Mouse (Mus musculus) cerebellum, adult 2 months (tissue): Measurements from ENCODE around the gene Nxf1. TPM values are rescaled to one million over a fixed set of nuclear protein-coding genes. Genes with fewer than 3 reads are reported as not detected.
A peak's percentile ranks its signal among the peaks of the same experiment; 100 is the strongest.

Experiments
- DNase-seq, 2 experiments: peaks; one replicate each; pipeline ENCODE4 v3.0.0; 2021
- H3K27ac ChIP-seq: fragments of 200-500 bp; 2 replicates; pipeline ENCODE4 v1.5.1; 2012; ENCODE audit warnings: low read length, control low read depth, inconsistent platforms; ENCODE audit not compliant: insufficient read depth
- H3K27me3 ChIP-seq: fragments of 200-500 bp; 2 replicates; pipeline ENCODE4 v1.6.1; 2012; ENCODE audit warnings: inconsistent platforms, mild to moderate bottlenecking, low read length, moderate library complexity; ENCODE audit not compliant: control insufficient read depth, insufficient read depth
- H3K4me1 ChIP-seq: fragments of 200-500 bp; 2 replicates; pipeline ENCODE4 v1.6.1; 2011; ENCODE audit warnings: low read length; ENCODE audit not compliant: control insufficient read depth, insufficient read depth
- H3K4me3 ChIP-seq: fragments of 200-500 bp; replicated peaks from 2 replicates; pipeline ENCODE3; 2011; ENCODE audit warnings: mild to moderate bottlenecking, low read depth, low read length, control low read depth; ENCODE audit not compliant: insufficient read depth
- CTCF ChIP-seq: fragments of 200-500 bp; IDR thresholded peaks from 2 replicates; pipeline ENCODE4 v1.5.1; 2011; ENCODE audit warnings: low read depth, mild to moderate bottlenecking, control low read depth, low read length, moderate library complexity, borderline replicate concordance; ENCODE audit not compliant: insufficient read depth
- POLR2A ChIP-seq: fragments of 200-500 bp; IDR thresholded peaks from 2 replicates; pipeline ENCODE4 v1.6.1; 2011; ENCODE audit warnings: low read length, control low read depth, borderline replicate concordance; ENCODE audit not compliant: insufficient read depth
- WGBS: fragments of 180-500 bp; shearing (Covaris S2); methylation state at CpG from one replicate; pipeline ENCODE4 v1.1.7; 2018; 5-methylcytosine and 5-hydroxymethylcytosine counted together
- polyA plus RNA-seq: library from polyadenylated mRNA; depleted of rRNA; stranded (reverse); fragments of >200 nt; gene quantifications from 2 replicates; pipeline ENCODE4 v1.2.3, GENCODE M21; 2012

Nxf1 gene
- polyA plus RNA-seq, 1 experiment, result 134 TPM

DNA sequence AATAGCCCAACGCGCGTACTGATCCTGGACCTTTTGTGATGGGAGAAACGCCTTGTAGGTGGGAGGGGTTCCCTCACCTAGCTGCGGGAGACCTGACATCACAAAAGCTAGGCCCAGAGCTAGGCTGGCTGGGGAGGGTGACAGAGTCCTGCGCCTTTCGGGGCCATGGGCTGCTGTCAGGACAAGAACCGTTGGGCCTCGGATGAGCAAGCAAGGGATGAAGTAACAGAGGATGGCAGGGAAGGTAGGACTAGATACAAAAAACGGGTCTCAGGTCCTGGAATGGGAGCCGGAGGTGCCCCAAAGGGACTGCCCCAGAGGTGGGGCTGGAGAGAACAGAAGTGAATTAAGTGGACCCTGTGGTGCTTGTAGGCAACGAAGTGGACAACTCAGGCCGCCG, 16.3 kb upstream of the Nxf1 start, which contains the start of gene 1700092M07Rik:
TSS of gene 1700092M07Rik (plus strand) at position 116 of the 400 bp plus-strand sequence.
- Histone ChIP-seq H3K4me1 (peaks cover 6% of the 10 kb centered on the region; the same call in 1 of the 2 replicates), H3K4me3 (peak within 1 kb of the TSS; percentile 62), H3K27me3 (no peaks in the 10 kb centered on the region), H3K27ac (peak within 1 kb of the TSS; percentile 77)
- peak in 1 of 2 experiments; percentile 33 for DNase-seq
- no peak for TF ChIP-seq POLR2A
- no peak for TF ChIP-seq CTCF
- 50% methylated on average over 14 of the region's 14 CpGs for WGBS

DNA sequence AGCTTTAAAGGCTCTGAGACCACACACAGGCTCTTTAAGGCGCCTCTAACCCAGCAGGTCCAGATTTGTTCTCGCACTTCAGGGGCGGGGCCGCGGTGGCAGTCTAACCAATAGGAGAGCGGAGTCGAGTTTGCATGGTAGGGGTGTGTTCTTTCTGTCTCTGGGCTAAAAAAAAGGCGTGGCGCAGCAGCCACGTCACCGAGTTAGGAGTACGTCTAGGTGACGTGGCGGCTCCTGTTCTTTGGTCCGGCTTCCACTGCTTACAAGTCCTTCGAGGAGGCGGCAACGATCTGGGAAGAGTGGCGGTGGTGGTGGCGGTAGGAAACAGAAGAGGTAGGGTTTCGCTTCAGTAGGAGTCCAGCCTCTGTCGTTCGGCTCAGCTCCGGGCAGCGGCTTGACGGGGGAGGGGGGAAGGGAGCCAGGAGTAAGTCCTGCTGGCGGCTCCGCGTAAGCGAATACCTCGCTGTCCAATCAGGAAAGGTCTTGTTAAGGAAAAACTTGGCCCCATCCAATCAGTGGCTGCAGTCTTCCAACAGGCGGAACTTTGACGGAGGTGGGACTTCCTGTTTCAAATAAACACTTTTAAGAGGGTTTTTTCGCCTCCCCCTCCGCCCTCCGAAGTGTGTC, 15.5 kb upstream of the Nxf1 start, which contains the start of gene Stx5a:
TSS of gene Stx5a (plus strand) at position 171 of the 627 bp plus-strand sequence.
- no peaks in the 10 kb centered on the region for H3K27me3 ChIP-seq
- H3K4me1 ChIP-seq, result peaks cover 6% of the 10 kb centered on the region; the same call in 1 of the 2 replicates
- peak; percentile 96 to 97 for DNase-seq
- peak within 1 kb of the TSS; percentile 77 for H3K27ac ChIP-seq
- TF ChIP-seq CTCF (no peak), POLR2A (peak; percentile 54; the same call in 1 of the 2 replicates)
- under 1% methylated on average over 36 of the region's 36 CpGs for WGBS
- H3K4me3 ChIP-seq, result peak within 1 kb of the TSS; percentile 62

DNA sequence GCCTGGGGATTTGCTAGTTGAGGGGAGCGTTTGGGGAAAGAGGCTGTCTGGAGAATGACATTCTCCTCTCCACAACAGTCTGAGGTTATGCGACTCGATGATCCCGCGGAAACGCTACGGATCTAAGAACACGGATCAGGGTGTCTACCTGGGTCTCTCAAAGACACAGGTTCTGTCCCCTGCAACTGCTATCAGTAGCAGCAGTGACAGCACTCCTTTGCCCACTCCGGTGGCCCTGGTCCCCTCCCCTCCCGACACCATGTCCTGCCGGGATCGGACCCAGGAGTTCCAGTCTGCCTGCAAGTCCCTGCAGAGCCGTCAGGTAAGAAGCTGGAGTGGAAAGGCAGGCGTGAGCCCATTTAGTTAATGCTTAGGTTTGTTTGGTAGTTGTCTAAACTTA, 14.7 kb upstream of the Nxf1 start:
- WGBS, result 17% methylated on average over 14 of the region's 14 CpGs
- Histone ChIP-seq H3K4me3 (peak overlapping the region; percentile 62), H3K27ac (peak overlapping the region; percentile 11; the same call in 1 of the 2 replicates), H3K4me1 (peaks cover 6% of the 10 kb centered on the region; the same call in 1 of the 2 replicates), H3K27me3 (no peaks in the 10 kb centered on the region)
- peak in 1 of 2 experiments; percentile 24 for DNase-seq
- TF ChIP-seq POLR2A (no peak), CTCF (no peak)

DNA sequence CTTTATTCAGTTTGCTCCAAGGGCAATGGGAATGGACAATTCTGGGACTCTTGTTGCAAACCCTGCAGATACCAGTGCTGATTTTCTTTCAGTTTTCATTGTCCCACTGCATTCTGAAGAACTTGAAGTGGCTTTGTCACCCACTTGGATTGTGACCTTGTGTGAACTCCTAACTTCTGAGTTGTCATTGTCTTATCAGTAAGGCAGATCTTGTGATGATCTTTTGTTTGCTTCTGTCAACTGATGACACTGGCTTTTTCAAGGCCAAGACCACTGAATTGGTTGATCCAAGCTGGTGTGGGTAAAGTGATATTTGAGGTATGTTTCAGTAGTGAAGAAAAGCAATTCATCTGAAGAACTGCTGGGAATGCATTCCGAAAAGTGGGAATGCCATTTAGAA, 11.5 kb upstream of the Nxf1 start:
- H3K4me3 ChIP-seq, result no peak overlapping the region
- no peak for DNase-seq
- H3K27me3 ChIP-seq, result no peaks in the 10 kb centered on the region
- peaks cover 6% of the 10 kb centered on the region; the same call in 1 of the 2 replicates for H3K4me1 ChIP-seq
- TF ChIP-seq CTCF (no peak), POLR2A (no peak)
- no peak overlapping the region for H3K27ac ChIP-seq
- 100% methylated on average over 1 of the region's 1 CpGs for WGBS

DNA sequence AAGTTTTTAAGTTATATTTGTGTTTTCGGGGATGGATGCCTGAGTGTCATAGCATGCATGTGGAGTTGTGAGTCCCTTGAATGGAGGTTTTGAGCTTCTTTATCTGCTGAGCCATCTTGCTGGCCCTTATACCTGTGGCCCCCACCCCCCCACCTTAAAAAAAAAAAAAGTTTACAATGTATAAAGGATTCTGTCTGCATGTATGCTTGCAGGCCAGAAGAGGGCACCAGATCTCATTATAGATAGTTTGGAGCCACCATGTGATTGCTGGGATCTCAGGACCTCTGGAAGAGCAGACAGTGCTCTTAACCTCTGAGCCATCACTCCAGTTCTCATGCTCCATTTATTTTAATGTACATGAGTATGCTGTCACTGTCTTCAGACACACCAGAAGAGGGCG, 9.5 kb upstream of the Nxf1 start:
- no peak for TF ChIP-seq POLR2A
- no peak for TF ChIP-seq CTCF
- no peak overlapping the region for H3K4me3 ChIP-seq
- no peaks in the 10 kb centered on the region for H3K27me3 ChIP-seq
- WGBS, result 69% methylated on average over 2 of the region's 2 CpGs
- peaks cover 3% of the 10 kb centered on the region; the same call in 1 of the 2 replicates for H3K4me1 ChIP-seq
- H3K27ac ChIP-seq, result no peak overlapping the region
- DNase-seq, result no peak

DNA sequence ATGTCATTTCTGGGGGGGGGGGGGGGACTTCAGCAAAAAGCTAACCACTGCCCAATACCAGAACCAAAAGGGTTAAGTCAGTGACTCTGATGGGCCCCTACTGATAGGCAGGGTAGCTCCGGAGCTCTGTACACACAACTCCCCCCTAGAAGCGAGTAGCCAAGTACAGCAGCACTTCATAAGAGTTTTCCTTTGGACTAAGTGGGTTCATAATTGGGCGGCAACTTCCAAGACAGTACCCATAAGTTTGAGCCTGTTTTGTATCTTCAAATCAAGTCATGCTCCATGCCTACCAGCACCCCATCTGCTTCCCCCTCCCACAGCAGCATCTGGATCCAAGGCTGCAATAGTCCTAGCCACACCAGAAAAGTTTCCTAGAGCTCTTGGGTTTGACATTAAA, 1.2 kb upstream of the Nxf1 start:
- Histone ChIP-seq H3K27me3 (no peaks in the 10 kb centered on the region), H3K27ac (no peak overlapping the region), H3K4me3 (no peak overlapping the region), H3K4me1 (no peaks in the 10 kb centered on the region)
- DNase-seq, result no peak
- WGBS, result 49% methylated on average over 3 of the region's 3 CpGs
- TF ChIP-seq CTCF, result no peak
- TF ChIP-seq POLR2A, result no peak

DNA sequence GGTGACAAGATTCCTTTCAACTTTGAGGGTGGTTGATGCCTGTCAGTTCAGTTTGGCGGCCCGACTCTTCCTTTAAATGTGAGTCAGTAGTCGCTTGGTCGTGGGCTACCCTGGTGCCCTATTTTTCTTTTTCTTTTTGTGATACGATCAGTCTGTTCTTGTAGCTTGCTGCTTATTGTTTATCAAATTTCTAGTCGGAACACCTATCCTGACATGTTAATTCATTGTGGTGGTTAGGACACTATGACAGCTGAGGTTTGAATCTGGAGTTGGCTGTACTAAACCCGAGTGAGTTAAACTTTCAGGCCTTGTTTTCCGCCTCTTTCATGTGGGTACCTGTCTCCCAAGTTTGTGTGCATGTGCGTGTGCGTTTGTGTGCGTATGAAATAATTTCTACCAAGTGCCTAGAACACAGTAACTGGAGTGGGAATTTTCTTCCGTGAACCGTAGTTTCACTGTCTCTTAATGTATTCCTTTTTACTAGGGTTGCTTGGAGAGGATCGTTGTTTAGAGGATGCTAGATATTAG, 662 bp downstream of the Nxf1 start:
- Histone ChIP-seq H3K4me3 (peak overlapping the region; percentile 95), H3K27me3 (no peaks in the 10 kb centered on the region), H3K4me1 (no peaks in the 10 kb centered on the region), H3K27ac (no peak overlapping the region)
- DNase-seq, result no peak
- TF ChIP-seq POLR2A (no peak), CTCF (no peak)
- WGBS, result 2% methylated on average over 14 of the region's 14 CpGs

DNA sequence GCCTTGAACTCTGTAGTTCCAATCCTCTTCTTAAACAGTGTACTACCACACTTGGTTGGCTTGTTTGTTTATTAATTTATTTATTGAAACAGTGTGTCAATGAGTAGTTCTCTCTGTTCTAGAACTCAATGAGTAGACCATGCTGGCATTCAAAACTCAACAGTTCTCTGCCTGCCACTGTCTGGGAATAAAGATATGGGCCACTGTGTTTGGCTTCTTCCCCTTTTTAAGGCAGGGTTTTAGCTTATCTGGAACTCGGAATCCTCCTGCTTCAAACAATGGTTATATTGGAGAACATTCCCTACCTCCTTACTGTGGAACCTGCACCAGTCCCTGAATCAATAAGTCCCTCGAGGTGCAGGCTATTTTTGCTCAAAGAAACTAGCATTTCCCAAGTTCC, 2.0 kb downstream of the Nxf1 start:
- no peak for DNase-seq
- TF ChIP-seq POLR2A (no peak), CTCF (no peak)
- Histone ChIP-seq H3K4me3 (no peak overlapping the region), H3K4me1 (no peaks in the 10 kb centered on the region), H3K27me3 (no peaks in the 10 kb centered on the region), H3K27ac (no peak overlapping the region)
- 89% methylated on average over 2 of the region's 2 CpGs for WGBS
